Mouse (Mus musculus): ENCODE measurements around the gene Prr14.

Prr14 gene

GRCm38 (mm10) chr7:127470011-127470715 is 10.8 kb downstream of the Prr14 start:
- TF ChIP-seq GATA4 (IDR thresholded peaks at IDR 0.05; ENCODE audit: insufficient replicate concordance, low read length), result no peak

- TF ChIP-seq GATA4 (IDR thresholded peaks at IDR 0.05; ENCODE audit: insufficient replicate concordance, low read length), result no peak
Measured at GRCm38 (mm10) chr7:127470743-127471645, 11.6 kb downstream of the Prr14 start.

GRCm38 (mm10) chr7:127471646-127472010 is 12.2 kb downstream of the Prr14 start:
- no peak for TF ChIP-seq GATA4 (IDR thresholded peaks at IDR 0.05; ENCODE audit: insufficient replicate concordance, low read length)

- no peak for TF ChIP-seq GATA4 (IDR thresholded peaks at IDR 0.05; ENCODE audit: insufficient replicate concordance, low read length)
Measured at GRCm38 (mm10) chr7:127472060-127472459, 12.6 kb downstream of the Prr14 start.

DNA sequence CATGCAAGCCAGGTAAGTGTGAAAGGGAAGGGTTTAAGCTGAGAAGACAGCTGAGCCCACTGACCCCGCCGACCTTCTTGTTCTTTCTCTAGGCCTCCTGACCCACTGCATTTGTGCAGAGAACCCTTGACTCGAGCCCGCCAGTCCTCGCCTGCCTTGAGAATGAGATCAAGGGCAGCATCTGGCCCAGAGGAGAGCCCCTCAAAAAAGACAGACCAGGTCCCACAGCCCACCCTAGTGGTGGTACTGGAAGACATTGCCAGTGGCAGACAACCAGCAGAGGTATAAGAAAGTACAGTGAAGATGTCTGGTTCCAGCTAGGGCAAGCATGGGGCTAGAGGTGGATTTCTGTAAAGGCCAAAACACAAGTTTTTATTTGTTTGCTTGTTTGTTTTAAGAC is 14.3 kb downstream of the Prr14 start:
- TF ChIP-seq GATA4 (IDR thresholded peaks at IDR 0.05; ENCODE audit: insufficient replicate concordance, low read length), result no peak

GRCm38 (mm10) chr7:127474378-127475070 is 15.1 kb downstream of the Prr14 start:
- no peak for TF ChIP-seq GATA4 (IDR thresholded peaks at IDR 0.05; ENCODE audit: insufficient replicate concordance, low read length)

- no peak for TF ChIP-seq GATA4 (IDR thresholded peaks at IDR 0.05; ENCODE audit: insufficient replicate concordance, low read length)
Measured at GRCm38 (mm10) chr7:127475186-127475740, 15.9 kb downstream of the Prr14 start.

DNA sequence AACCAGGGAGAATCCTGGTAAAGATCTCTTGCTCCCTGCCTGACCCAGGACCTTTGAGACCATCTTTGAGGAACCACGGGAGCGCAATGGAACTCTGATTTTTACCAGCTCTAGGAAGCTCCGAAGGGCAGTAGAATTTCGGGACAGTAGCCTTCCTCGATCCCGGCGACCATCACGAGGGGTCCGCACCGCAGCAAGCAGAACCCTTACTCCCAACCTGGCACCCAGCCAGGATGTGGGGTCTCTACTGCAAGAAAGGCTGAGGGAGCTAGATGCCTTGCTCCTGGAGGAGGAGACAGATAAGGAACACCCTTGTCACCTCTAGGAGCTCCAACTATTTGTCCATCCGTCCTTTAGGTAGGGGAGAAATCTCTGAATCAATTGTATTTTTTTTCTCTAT is 16.9 kb downstream of the Prr14 start:
- no peak for TF ChIP-seq GATA4 (IDR thresholded peaks at IDR 0.05; ENCODE audit: insufficient replicate concordance, low read length)

DNA sequence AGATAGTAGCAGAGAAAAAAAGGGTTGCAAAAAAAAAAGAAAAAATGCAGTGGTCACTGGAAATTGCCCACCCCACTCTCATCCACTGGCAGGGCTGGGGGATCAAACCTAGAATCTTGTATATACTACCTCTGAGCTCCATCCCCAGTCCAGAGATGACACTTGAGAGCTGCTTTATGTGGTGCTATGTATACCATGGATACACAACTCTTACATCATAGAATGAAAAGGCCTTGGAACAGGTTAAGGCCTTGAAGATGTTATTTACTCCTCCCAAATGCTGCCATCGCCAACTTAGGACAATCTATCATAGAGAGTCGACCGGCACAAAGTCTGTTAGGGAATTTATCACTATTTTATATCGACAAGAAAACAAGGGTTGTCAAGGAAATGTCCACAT is 17.4 kb downstream of the Prr14 start:
- TF ChIP-seq GATA4 (IDR thresholded peaks at IDR 0.05; ENCODE audit: insufficient replicate concordance, low read length), result no peak

GRCm38 (mm10) chr7:127477687-127478634 is 18.6 kb downstream of the Prr14 start:
- TF ChIP-seq GATA4 (IDR thresholded peaks at IDR 0.05; ENCODE audit: insufficient replicate concordance, low read length), result no peak

GRCm38 (mm10) chr7:127478635-127479317 is 19.4 kb downstream of the Prr14 start, which contains the start of gene Fbrs:
TSS of gene Fbrs (plus strand) at chr7:127479199.
- peak; percentile 9; the same call in 1 of the 2 replicates for TF ChIP-seq GATA4 (IDR thresholded peaks at IDR 0.05; ENCODE audit: insufficient replicate concordance, low read length)

- no peak for TF ChIP-seq GATA4 (IDR thresholded peaks at IDR 0.05; ENCODE audit: insufficient replicate concordance, low read length)
Measured at GRCm38 (mm10) chr7:127479318-127480225, 20.2 kb downstream of the Prr14 start.

- TF ChIP-seq GATA4 (IDR thresholded peaks at IDR 0.05; ENCODE audit: insufficient replicate concordance, low read length), result no peak
Measured at GRCm38 (mm10) chr7:127480321-127480720, 20.9 kb downstream of the Prr14 start.
